Mouse (Mus musculus) induced T-regulatory cell, adult 2 months (primary cell): ENCODE measurements around the gene Slc25a45.

ENCODE experiments used
- DNase-seq: peaks from one replicate; pipeline ENCODE4 v3.0.0-alpha.2; 2012; ENCODE audit warnings: low read depth

Gene Slc25a45

DNA sequence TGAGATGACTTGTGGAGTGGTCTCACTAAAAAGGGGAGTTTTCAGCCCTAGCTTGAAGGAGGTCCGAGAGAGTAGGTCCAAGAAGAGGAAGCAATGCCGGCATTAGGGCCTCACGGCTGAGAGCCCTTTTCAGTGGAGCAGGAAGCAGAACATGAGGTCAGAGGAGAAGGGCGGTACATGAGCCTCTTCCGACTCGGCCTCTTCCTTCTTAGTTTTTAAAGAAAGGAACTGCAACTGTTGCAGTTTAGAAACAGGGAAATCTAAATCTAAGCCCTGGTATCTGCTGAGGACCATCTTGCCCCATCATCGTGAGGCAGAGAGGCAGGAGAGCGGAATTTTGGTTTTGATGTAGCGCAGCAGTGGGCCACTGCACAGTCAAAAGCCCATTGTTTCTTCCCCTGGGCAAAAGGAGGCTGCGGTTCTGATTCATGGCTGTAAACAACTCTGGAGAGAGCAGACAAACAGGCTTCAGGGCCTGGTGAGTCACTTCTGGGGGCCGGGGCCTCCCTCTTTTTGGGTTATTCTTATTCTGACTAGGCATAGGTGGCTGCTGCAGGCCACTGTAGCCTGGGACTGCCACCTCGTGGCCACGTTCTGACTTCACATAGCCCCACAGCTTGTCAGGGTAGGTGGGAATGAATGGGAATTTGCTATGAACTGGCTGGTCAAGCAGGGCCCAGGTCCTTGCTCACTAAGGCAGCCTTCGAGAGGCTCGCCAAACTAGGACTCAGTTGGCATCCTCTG lies at the start of gene Slc25a45:
TSS of gene Slc25a45 (plus strand) at position 191 of the 744 bp plus-strand sequence.
- peak; percentile 92 for DNase-seq

DNA sequence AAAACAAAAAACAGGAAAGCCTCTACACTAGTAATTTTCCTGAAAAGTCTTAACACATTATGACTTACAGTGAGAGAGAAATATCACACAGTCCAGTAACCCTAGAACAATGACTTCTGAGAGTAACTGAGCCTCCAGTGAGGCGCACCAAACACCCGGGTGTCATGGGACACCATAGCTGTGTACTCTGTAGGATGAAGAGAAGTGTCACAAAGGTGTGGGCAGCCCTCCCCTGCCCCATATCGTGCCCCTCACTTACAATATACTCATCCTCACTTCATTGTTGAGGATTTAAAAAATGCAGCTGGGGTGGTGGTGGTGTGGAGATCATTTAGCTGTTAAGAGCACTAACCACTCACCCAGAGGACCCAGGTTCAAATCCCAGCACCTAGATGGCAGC lies 49.5 kb upstream of the Slc25a45 start:
- no peak for DNase-seq

DNA sequence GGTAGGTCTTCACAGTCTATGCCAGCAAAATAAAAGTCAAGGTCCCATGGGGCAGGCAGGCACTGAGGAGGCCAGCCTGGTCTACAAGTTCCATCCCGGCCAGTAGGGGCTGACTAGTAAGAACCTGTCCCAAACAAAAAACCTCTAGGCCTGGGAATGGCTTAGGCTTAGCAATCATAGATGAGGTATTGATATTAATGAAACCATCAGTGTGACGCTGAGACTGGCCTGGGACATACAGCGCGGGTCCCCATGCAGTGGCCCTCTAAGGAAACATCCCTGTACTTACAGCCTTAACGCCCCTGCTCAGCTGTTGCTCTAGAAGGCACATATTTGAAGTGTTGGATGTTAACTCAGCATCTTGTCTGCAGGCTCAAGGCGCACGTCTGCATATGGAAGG lies 48.7 kb upstream of the Slc25a45 start:
- no peak for DNase-seq

DNA sequence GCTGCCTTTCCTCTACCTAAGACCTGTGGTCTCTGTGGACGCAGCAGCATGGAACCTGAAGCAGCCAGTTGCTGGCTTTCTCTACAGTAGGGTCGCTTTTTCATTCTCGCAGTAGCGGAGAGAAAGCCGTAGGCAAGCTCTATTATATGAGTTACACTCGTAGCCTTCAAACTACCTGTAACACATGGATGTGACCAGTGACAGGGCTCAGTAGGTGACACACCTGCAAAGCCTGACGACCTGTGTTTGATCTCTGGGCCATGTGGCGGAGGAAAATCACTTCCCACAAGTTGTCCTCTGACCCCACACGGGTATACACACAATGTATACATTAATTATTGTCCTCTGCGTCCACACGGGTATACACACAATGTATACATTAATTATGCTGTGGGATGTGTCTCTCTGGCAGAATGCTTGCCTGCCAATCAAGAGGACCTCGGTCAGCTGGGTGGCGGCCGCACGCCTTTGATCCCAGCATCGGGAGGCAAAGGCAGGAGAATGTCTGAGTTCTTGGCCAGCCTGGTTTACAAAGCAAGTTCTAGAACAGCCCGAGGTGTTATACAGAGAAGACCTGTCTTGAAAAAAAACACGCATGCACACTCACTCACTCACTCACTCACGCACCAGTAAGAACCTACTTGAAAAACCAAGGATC lies 47.5 kb upstream of the Slc25a45 start:
- DNase-seq = no peak

DNA sequence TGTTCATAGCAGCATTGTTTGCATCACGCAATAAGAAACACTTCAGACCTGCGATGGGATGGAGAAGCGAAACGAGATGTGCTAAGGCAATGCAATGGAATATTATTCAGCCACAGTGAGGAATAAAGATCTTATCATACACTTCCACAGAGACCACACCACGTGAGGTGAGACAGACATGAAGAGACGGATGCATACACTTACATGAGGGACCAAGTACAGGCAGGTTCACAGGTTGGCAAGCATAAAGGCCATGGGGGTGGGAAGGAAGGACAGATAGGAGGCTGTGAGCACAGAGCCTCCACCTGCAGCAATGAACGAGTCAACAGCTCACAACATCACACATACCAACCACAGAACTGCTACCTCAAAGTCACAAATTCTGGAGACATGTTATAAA lies 46.8 kb upstream of the Slc25a45 start:
- no peak for DNase-seq

DNA sequence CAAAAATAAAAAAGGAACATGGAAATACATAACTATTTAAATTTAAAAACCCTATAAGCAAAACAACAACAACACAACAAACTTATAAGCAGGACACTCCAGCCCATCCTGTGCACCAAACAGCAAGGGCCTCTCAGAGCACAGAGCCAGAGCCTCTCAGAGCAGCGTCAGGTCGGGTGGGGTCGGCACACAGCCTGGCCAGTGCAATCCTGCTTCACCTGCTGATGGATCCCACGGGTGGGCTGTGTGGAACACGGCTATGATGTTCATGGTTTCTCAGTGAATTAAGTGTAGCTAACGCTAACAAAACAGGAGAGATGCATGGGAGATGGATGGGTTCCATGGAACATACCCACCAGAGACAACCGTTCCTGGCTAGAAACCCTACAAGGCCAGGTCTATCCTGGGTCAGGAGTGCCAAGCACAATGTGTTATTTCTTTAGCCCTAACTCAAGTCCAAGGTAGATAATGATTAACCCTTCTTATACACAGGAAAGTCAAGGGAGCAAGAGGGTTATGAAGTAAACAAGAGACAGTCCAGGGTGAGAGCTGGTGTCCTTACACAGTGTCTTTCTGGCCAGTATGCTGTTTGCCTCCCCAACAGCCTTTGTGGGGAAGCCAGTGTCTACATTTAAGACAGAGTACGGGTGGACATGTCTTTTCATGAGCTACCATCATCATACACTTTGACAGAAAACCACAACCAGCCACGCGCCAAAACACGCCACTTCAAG lies 46.2 kb upstream of the Slc25a45 start:
- no peak for DNase-seq

DNA sequence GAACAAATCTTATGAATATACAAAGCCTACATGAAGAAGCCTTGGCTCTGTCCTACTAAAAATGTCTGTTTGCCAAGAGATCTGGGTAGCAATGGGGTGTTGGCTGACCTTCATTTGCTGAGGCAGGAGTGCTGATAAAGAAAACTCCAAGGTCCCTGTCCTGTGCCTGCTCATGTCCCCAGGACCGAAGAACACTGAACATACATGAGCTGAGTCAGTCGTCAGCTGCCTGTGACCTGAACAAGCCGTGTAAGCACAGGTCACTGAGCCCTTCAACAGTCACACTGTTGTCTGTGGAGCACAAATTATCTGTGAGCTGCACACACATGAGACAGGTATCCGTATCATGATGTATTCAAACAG lies 45.7 kb upstream of the Slc25a45 start:
- DNase-seq = no peak

DNA sequence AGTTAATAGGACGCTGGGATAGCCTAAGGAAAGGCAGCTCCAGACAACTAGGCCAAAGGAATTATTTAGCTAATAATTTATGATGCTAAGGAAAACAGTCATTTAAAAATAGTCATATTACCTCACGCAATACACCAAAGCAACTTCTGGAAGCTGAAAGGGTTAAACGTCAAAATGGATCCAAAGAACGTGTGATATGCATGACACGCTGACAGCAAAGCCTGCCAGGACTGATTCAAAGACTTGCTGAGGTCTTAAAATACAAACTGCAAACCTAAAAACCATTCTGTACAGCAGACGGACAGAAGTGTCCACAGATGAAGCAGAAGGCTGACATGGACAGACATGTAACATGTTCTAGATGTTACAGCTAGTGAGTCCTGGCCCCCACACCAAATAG lies 45.3 kb upstream of the Slc25a45 start:
- no peak for DNase-seq

DNA sequence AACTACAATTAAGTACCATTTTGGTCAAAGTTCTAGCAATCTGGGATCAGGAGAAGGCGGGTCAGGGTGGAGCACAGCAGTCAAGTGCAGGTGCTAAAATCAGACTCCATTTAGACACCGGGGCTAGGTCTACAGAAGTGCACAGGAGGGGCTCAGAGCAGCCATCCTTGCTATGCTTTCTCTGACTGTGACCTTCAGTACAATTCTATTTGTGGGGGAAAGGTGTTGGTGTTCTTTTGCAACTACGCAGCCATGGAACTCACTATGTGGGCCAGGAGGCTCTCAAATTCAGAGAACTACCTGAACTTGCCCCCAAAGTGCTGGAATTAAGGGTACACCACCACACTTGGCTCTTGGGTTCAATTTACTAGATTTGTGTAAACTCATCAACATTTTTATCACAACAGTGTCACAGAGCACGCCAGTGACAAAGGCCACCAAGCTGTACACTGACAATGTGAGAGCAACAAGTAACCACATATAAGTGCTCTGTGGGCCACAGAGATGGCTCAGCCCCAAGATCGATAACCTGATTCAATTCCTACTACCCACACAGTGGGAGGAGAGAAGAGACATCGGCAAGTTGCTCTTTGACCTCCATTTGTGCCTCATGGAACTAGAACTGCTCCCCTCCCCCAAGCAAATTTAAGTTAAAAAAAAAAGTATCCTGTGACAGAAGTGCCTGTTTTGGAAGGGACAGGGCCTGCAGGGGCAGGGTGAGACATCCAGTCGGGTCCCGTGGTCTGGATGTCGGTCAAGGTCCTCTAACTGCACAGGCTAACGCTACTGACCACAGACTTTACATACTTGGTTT lies 44.1 kb upstream of the Slc25a45 start:
- DNase-seq = peak; percentile 48

DNA sequence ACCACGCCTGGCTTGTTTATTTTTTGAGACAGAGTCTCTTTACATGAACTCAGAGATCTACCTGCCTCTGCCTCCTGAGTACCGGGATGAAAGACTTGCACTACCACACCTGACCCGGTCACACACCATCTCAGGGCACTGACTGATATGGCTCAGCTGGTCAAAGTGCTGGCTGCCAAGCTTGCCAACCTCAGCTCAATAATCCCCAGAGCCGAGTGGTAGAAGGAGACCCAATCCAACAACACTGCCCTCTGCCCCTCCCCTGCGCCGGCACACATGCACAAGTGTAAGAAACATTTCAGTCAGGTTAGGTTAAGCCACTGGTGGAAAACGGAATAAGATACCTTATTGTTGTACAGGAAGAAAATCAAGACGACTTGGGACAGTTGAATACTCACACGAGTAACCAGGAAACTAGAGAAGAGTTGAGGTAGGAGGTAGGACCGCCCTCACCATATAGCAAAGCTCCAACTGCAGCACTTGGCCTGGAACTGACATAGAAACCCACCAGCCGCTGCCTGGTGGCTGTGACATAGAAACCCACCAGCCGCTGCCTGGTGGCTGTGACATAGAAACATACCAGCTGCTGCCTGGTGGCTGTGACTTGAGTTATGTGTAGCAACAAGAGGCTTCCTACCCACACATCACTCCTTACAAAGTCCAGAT lies 43.2 kb upstream of the Slc25a45 start:
- DNase-seq = no peak

DNA sequence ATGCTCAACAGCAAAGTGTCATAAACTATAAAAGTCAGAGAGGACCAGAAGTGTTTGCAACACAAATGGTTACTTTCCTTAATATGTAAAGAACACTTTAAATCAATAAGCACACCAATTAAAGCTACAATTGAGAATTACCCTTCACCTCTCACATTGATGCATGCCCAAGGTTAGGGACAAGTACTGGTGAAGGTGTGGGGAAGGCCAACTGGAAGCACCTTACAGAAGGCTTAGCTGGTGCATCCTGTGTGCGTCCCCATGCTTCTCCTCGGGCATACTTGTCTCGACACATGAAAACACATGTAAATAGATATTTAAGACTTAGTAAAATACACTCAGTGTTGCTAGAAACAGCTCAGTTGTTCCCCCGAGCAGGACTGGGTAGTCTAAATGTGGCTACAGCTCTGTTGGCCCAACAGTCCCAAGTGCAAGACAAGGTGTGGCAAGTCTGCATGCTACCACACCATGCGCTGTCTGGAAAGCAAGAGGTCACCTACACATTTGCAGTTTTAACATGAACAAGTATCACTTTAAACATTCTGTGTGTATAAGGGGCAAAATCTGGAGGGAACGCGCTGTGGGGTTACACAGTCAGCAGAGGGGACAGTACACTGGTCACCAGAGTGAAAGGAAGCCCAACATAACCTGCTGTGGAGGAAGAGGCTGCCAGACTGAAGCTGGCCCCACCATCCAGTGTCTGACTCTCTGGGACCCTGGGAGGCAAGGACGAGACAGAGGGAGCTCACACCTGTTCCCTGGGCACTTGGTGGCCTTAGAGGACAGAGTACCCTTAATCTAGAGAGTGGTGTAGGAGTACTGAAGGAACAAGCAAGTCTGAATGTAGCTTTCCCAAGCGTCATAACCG lies 42.3 kb upstream of the Slc25a45 start:
- no peak for DNase-seq

DNA sequence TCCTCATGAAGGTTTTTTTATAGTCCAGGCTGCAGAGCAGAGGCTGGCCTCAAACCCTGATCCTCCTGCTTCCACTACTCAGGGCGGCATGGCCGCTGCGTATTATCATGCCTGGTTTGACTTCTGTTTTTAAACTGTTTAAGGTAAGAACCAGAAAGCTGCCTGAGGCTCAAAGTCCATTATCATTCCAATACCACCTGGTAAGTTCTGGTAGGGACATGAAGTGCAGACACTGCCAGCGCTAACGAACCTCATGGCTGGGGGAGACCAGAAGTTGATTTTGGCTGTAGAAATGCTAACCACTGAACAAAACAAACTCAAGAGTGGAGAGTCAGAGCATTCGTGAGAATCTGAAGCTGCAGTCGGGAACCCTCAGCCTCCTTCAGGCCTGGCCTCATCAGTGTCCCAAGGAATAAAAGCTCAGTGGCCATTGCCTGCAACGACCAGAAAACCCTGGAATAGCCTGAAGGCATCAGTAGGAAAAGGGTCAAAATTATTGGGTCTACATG lies 41.6 kb upstream of the Slc25a45 start:
- no peak for DNase-seq

DNA sequence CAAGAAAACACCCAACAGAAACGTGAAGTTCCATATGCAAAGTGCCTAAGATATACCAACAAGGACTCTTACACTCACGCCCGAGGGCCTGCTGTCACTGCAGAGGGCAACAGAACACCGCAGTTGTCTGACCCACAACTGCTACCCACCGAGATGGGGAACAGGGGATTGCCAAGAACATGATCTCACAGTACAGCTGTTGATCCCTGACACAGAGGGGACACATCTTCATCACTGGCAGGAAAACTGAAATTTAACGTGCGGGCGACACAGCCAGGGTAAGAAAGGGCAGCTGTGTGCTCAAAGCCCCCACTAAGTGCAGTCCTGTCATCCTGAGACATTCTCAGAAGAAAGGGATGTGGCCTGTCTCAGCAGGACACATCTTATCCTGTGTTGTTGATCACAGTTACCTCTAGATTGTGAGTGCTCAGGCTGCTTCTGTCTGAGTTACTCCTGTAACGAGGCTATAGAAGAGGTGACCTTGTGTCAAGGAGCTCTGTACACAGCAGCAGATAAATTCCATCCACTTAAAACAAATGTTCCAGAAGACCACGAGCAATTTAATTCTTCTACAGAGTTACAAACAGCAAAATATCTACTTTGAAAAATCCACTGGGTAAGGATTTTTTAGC lies 40.6 kb upstream of the Slc25a45 start:
- DNase-seq = no peak

DNA sequence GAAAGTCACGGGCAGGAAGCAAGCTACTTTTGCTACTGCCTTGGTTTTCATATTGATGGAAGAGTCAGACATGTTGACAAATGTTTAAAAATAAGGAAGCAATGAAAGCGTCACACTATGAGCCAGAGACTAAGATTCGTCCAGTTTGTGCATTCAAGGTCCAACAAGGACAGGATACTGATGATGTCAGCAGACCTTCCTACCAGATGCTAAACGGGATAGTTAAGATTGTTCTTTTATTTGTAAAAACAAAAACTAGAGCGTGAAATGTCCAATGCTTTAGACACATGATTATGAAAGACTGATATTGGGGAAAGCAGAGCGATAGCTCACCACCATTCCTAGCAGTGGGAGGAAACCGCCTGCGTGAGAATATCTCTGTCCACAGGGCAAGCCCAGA lies 40.0 kb upstream of the Slc25a45 start:
- no peak for DNase-seq

DNA sequence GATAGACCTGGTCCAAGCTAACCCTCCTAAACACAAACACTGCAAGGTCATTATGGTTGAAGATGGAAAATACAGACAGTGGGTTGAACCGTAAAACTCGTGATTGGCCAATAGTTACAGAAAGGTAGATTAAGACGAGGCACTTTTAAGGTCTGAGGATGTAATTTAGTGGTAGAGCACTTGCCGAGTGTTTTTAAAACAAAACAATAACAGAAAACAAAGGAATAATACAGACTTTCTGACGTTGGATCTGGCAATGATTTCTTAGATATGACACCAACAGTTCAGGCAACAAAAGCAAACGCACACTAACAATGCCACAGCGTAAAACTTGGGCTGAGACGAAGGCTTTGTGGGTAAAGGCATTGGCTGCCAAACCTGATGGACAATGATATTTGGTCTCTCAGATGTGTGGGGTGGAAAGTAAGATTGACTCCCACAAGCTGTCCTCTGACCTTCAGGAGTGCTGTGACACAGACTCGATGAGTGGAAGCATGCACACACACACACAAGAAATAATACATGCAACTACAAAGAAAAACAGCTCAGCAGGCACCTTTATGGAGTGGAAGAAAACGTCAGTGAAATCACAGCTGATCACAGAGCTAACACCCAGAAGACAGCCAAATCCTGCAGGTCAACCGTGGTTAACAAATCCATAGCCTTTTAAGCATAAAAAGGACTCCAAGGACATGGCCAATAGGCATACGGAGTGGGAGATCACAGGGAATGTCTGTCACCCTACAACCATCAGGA lies 39.3 kb upstream of the Slc25a45 start:
- no peak for DNase-seq

DNA sequence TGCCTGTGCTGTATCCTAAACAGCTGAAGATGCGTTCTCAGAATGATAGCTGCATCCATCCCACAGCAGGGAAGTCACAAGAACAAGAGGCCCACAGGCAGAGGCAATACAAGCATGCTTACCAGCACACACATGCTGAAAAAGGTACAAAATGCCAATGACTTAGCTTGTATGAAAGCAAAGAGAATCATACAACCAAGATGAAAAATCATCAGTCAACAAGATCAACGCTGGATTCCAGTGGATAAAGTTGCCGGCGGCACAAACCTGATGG lies 38.8 kb upstream of the Slc25a45 start:
- DNase-seq = no peak

DNA sequence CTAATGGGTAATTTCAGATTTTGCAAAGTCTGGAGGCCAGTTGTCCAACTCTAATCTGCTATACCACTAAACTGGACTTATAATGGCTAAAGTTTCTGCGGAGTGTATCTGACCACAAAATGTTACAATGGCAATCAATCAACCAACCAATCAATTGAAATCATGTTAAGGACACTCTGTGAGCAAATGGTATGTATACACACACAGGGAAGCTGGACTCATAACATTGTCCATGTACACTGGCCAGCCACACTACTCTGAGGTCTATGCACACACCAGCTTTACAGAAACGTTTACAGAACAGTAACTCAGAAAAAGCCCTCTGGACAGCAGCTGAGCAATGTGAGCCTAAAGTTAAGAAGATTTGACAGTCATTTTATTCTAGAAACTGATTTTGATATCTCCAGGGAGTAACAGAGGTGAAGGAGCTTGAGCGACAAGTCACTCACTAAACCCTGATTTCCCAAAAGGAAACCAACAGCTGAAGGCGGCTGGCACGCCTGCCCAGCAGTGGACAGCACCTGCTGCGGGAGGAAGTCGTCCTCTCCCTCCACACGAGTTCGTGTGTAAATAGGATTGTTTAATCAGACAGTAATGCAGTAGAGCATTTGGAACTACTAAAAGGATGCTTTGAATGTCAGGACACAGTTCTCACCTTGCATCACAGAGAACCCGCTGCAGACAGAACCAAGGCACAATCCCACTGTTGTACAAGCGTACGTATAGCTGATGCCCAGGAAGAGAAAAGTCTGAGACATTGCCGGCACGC lies 38.1 kb upstream of the Slc25a45 start:
- DNase-seq = no peak

DNA sequence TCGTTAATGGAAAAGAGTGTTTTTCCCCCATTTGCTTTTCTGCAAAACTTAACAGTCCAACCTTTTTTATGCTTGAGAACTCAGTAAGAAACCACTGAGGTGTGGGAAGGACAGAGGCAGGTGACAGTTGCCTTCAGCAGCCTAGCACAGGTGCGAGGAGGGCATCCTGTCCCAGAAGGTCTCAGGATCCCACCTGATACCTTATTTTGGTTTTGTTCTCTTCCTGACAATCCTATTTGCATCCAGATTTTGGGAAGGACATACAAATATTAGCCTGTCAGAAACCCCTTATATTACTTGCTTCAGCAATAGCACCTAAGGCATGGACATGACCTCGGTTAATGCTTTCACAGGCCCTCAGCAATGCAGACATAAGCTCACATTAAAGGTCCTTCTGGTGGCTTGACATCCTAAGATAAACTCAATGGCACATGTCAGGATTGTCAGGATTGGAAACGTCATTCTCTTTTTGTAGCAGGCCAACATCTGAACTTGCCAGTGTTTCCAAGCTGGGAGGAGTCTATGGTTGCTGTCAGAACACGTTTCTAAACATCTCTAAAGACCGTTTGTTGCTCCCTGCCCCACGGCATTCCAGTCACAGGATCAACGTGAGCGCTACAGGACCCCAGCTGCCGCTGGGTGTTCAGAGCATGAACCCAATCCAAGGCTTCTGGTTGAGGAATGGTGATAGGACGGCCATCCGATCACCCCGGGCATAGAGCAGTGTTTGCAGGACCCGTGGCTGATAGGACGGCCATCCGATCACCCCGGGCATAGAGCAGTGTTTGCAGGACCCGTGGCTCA lies 37.3 kb upstream of the Slc25a45 start:
- no peak for DNase-seq
